Mouse (Mus musculus): ENCODE results near the gene Thap4.

DNA sequence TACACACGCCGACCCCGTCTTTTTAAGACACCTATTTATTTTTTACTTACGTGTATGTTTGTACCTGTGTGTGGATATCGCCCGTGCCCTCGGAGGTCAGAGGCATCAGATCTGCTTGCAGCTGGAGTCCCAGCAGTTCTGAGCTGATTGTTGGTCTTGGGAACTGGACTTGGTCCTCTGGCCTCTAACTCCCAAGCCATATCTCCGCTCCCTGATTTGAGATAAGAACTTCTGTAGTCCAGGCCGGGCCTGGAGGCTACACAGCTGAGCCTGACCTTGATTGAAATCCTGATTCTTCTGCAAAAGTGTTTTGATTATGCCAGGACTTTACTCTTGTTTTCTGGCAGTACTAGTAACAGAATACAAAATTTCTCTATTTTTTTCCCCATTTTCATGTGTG, 61.9 kb downstream of the Thap4 start:
- TF ChIP-seq CTCF (IDR thresholded peaks at IDR 0.05; ENCODE audit: extremely low read depth, insufficient read depth, insufficient read length, insufficient replicate concordance) (no peak), POLR2A (IDR thresholded peaks at IDR 0.05; ENCODE audit: low read depth, low read length) (no peak)

All from spleen, adult 2 months (tissue).